Mouse (Mus musculus): ENCODE data around the gene Fgfr2.
A peak's percentile ranks its signal among the peaks of the same experiment; 100 is the strongest.

Gene Fgfr2

DNA sequence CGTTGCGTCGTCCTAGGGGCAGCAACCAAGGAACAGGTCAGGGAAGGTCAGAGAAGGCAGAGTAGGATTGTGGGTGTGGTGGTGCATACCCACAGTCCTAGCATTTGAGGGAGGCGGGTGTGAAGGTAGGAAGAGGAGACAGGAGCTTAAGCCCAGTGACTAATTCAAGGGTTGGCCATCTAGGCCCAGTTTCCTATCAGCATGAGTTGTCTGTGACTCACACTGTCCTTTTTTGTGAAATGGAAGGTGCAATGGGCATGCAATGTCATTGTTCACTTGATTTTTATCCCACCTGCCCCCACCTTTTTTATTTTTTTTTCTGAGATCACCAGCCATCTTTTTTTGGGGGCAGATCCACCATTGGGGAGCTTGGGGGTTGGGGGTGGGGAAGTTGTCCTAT is 2157.8 kb downstream of the Fgfr2 start:
- DNase-seq (ENCODE audit: low read depth, low spot score) = no peak

DNA sequence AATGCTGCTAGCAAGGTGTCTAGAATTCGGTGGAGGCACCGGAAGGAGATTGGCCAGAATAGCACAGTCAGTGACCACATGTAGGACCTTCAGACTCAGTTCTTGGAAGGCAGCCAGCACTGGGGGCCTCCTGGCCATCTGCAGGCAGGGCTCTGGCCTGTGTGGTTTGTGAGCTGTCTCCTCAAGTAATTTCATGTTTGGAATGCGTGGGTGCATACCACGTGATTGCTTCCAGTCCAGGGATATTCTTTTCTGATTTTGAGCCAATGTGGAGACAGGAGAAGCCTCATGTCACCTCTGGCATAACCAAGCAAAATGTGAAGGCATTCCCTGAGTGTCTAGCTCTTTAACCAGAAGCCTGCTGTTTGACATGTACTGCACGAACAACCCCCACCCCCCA is 2158.5 kb downstream of the Fgfr2 start:
- DNase-seq (ENCODE audit: low read depth, low spot score) = peak; percentile 71

DNA sequence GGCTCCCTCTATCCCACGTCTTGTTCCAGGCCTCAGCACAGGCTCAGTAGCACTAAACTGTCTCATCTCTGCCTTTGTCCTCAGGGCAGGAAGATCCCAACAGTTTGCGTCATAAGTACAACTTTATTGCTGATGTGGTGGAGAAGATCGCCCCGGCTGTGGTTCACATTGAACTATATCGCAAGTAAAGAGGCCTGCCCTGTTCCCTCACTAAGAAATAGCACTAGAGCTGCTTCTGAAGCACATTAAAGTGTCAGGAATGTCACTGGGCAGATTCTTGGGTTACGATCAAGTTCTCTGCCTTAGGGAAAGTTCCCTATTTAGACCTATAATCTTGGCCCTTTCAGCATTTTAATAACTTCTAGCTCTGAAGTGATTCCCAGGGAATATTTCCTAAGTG is 2161.7 kb downstream of the Fgfr2 start:
- no peak for DNase-seq (ENCODE audit: low read depth, low spot score)

DNA sequence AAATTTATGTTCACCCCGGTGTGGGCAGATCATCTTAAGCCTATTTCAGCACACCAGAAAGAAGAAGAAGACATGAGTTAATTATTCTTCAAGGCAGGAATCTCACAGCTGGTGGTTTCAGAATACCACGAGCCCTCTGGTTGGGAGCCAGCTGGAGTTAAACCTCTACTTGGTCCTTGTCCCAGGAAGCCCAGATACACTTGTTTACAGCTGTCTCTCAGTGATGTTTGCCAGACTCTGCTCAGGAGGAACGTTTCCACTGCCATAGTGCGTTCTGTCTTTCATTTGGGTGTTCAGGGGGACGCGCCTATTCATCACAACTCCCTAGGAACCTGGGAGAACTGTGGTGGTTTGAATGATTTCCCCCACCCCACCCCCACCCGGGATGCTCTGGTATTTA is 2163.3 kb downstream of the Fgfr2 start:
- DNase-seq (ENCODE audit: low read depth, low spot score) = peak; percentile 84

DNA sequence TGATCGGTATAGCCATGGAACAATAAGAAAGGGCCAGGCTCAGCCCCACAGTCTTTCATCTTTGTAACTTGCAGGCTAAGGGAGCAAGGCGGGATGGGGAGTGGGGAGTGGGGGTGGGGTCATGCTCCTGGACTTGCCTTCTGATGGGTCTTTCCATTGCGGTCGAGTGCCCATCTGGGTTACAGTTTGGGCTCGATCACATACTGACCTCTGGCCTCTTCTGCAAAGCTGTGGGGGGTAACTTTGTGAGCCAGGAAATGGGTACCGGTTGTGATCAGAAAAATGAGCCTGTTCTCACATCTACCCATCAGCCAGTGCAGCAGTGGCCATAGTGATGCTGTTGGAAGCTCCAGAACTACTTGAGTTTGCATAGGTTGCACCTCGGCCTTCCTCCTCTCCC is 2164.6 kb downstream of the Fgfr2 start:
- DNase-seq (ENCODE audit: low read depth, low spot score) = no peak

DNA sequence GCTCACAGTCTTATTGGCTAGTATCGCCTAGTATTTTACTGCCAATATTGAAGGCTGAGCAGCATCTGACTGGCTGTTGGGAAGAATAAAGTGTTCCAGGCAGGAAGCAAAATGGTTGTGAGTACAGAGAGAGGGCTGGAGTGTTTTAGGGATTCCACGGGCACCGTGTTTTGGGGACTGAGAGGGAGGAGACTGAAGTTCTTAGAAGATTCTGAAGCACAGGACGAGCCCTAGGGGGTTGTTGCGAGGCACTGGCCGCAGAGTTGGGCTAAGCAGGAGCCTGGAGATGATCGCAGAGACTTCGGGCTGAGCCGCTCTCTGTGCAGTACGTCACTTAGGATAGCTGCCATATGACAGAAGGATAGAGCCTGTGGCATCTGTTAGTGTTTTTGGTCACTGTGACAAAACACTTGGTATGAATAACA is 2169.0 kb downstream of the Fgfr2 start:
- DNase-seq (ENCODE audit: low read depth, low spot score) = no peak

DNA sequence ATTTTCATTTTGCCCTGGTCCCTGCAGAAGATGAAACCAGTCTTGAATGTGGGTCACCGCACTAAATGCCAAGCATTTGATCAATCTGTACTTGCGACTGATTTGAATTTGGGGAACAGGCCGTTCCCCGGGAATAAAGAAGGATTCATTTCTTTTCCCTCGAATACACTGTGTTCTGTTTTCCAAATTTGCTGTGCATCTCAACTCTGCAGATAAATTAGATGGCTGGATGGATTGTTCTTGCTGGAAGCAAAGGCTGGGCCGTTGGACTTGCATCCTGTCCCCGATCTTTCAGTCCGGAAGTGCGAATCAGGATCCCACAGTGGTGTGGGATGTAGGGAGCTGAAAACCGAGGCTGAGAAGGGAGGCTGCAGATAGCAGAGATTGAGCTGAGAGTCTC is 2169.8 kb downstream of the Fgfr2 start:
- no peak for DNase-seq (ENCODE audit: low read depth, low spot score)

DNA sequence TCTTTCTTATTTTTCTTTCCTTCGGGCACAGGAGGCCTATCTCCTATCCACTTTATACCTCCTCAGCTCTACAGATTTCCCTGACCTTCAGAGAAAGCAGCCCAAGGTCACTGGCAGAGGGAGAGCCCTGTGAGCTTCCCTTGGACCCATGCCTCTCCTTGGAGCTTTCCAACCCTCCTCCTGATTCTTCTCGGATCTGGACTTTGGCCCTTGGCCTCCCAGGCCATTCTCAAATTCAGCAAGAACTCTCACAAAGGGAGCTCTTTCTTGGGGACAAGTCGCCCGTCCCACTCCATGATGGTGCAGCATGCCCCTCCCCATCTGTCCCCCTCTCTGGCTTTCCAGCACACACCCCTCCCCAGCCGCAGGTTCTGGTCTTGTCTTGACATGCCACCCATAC is 2172.1 kb downstream of the Fgfr2 start:
- DNase-seq (ENCODE audit: low read depth, low spot score) = no peak

DNA sequence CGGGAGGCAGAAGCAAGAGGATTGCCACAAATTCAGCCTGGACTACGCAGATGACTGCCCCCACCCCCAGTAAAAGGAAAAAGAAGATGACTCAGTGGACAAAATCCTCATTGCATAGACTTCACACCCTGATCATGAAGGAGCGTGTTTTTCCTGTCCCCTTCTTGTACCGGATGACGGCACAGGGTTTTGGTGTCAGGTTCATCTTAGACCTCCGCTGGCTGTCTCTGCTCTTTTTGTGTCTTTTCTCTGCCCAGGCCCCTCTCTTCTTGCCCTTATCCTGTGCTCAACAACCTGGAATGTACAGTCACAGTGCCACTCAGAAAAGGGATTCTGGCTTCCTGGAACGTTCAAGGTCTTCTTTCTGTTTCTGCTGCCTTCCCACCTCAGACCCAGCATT is 2172.7 kb downstream of the Fgfr2 start:
- DNase-seq (ENCODE audit: low read depth, low spot score) = no peak

DNA sequence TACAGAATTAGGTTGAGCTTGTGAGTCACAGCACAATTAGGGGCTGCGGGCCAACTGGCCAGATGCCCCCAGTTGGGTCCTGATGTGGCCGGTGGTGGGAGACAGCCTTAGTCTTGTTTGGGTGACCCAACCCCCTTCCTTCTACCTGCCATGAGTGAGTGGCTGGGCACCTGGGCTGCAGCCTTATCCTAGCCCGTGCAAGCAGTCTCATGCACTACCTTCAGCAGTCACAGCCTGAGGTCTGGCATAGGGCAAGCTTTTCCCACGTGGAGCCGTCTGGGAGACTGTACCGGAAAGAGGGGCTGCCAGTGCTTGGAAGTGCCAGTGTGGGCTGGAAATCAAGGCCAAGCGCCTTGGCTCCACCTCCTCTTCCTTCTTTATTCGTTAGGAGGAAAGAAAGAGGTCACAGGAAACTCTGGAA is 2173.8 kb downstream of the Fgfr2 start:
- DNase-seq (ENCODE audit: low read depth, low spot score) = no peak

DNA sequence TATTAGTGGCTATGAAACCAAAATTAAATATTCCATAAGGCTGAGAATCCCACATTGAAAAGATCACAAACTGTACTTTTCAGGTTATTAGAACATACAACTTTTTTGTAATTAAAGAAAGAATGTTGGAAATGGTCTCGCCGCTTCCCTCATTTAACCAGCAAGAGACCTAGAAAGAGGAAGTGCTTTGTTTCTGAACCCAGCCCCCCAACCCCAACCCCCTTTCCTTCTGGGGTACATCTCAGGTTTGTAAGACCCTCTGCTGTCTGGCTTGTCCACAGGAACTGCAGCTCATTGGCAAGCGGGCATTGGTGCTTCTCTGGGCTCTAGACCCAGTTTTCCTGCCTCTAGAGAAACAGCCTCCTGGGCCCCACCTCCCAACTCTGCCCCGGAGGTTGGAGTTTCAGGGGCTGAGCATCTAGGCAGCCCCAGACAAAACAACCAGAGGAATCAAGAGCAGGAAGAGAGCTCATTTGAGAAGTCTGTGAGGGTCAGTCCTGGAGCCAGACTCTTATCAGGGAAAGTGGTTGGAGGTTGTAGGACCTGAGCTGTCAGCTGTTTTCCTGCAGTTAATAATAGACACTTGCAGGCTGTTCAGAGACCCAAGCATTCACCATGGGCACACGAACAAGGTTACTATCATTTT is 2174.5 kb downstream of the Fgfr2 start:
- no peak for DNase-seq (ENCODE audit: low read depth, low spot score)

DNA sequence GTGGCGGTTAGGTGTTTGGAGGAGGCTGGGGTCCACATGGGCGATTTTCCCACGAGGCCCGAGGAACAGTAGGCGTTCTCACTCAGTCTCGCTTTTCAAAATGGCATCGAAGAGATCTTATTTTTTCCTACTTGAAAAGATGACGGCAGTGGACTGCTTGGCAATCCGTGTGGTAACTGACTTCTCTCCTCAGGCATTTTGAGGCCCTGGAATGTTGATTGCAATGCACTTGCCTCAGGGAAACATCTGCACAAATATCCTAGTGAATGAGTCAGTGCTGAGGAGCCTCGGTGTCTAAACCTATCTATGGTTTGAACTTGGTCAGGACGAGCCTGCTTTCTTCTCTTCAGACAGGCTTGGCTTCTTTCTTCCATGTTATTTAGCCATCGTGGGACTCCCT is 2176.8 kb downstream of the Fgfr2 start:
- DNase-seq (ENCODE audit: low read depth, low spot score) = no peak

DNA sequence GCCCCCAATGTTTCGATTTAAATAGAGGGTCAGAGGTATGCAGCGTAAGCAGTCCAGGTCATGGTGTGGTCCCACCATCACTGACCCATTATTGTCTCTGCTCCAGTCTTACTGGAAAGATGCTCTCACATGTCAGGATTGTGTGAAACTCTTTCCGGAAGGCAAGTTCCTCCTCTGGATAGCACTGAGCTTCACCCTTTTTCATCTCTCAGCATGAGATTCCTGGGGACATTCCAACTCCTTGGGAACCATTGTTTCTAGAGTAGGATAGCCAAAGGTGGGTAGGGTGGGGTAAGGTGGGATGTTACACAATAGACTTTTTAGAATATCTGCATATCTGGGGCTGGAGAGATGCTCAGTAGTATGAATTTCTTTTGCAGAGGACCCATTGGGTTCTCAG is 2177.4 kb downstream of the Fgfr2 start:
- DNase-seq (ENCODE audit: low read depth, low spot score) = no peak

DNA sequence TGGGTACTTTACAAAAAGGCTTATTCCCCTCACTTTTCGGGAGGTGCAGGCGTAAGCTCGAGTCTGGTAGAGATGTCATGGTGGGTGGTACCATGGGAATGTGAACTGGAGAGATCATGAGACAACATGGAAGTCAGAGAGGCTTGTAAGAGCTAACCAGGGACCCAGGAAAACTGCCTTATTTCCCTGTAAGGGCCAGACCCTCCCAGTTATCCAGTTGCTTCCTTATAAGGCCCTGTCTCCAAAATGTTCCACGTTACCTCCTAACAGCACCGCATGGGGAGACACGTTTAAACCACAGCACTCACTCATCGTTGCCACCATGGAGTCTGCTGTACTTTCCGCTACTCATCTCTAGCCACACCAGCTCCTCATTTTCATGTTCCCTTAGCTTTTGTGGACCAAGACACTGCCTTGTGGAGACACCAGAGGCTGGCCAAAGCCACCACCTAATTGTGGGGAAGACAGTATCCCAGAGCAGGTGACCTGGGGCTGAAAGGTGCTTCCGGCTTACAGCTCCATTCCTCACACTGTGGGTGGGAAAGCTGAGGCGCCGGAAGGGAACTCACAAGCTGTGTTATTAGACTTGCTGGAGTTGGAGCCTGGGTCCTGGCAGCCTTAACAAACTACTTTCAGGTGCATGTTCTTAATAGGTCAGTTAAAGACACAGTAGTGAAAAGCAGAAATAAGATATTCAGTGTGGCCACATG is 2178.2 kb downstream of the Fgfr2 start:
- no peak for DNase-seq (ENCODE audit: low read depth, low spot score)

DNA sequence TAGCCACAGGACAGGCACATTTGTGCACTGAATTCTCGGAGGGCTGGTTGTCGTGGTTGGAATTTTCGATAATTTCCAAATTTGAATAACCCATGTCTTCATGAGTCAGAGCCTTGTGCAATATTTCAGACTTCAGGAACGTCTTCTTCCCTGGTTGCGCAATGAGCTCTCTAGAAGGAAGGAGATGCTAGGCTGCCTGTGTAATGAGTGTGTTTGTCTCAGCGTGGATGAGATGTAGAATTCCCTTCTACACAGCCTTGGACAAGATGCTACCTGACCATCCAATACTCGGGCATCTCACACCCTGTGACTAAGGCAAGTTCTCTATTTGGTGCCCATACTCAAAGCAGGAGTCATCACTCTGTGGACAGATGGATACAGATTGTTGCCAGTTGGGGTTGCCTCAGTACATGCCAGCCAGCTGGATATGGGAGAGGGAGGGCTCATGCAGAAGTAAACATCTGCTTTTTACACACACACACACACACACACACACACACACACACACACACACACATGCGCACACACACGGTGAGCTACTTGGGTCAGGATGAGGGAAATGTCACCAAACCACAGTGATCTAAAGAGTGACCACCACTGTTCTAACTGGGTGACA is 2179.8 kb downstream of the Fgfr2 start:
- peak; percentile 68 for DNase-seq (ENCODE audit: low read depth, low spot score)

DNA sequence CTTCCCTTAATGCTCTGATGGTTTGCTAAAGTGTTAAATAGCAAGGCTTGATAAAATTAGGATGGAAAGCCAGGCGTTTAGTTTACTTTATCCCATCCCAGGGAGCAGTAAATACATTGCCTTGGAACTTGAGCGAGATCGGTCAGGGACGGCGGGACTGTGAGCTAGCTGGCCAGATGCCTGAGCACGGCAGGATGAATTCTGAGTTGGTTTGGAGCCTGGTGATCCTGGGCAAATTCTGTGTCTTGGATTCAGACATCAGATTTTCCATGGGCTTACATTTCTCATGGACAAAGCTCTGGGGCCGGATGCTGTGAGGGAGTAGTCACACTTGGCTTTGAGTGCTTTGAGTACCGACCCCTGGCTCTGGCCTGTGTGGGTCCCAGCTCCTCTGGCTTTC is 2182.4 kb downstream of the Fgfr2 start:
- DNase-seq (ENCODE audit: low read depth, low spot score) = no peak

DNA sequence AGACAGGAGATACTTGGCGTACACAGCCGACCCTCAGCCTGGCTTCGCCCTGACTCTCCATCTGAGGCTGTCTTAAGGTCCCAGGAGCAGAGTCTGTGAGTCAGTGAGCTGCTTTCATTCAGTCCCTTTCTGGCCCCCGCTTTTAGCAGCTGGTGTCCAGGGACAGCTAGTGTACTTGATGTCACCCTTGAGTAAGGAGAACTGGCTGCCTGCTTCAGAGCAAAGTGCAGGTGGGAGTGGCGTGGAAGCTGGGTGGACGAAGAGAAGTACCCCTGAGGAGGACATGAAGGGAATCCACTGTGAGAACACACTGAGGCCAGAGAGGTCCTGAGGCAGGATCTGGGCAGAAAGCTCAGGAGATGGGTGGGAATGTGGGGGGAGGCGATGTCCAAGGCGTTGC is 2184.3 kb downstream of the Fgfr2 start:
- no peak for DNase-seq (ENCODE audit: low read depth, low spot score)

DNA sequence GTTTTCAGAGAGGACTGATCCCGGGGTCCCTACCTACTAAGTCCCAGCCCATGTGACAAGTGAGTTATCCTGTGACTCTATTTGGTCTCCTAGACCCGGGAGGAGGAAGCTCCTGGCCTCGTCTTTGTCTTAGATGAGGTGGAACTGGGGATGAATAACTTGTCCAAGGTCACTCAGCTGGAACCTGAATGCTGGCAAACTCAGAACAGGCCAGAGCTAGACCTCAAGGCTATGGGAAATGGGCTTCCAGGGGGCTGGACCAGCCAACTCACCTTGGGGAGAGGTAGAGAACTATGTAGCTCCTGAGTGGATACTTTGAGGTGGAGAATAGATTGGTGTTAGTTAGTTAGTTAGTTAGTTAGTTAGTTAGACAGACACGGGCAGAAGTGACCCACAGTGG is 2185.1 kb downstream of the Fgfr2 start:
- DNase-seq (ENCODE audit: low read depth, low spot score) = no peak

DNA sequence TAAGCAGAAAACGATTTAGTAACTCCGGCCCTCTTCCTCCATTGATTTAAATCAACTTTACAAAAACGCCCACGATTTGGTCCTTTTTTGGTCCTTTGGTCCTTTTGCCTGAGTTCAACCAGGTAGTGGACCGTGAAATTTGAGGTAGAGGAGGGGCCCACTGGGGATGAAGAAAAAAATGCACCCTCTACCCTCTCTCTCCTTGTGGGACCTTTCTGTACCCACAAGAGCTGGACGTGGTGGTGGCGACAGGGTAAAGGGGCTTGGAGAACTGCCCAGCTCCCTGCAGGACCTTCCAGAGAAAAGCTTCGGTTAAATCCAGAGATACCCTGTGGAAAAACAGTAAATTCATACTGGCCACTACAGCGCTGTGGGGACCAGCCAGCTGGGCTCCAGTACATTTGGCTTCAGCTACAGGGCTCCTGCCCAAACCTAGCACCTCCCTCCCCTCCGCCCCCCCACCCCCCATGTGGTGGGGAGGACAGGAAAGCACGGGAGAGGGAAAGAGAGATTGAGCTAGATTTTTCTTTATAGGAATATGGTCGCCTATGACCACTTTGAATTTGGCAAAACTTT is 2185.8 kb downstream of the Fgfr2 start:
- no peak for DNase-seq (ENCODE audit: low read depth, low spot score)

DNA sequence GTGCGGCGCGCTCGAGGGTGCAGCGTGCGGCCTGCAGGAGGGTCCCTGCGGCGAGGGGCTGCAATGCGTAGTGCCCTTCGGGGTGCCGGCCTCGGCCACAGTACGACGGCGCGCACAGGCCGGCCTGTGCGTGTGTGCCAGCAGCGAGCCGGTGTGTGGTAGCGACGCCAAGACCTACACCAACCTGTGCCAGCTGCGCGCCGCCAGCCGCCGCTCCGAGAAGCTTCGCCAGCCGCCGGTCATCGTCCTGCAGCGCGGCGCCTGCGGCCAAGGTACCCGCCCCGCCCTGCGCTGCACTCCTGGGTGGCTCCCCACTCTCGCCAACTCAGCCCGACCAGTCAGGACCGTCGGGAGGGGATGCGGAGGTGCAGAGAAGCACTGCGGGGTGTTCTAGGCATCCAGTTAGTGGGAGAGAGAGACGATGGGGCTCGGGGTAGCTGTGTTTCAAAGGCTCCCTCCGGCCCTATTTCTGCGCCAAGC is 2186.6 kb downstream of the Fgfr2 start:
- DNase-seq (ENCODE audit: low read depth, low spot score) = no peak

DNA sequence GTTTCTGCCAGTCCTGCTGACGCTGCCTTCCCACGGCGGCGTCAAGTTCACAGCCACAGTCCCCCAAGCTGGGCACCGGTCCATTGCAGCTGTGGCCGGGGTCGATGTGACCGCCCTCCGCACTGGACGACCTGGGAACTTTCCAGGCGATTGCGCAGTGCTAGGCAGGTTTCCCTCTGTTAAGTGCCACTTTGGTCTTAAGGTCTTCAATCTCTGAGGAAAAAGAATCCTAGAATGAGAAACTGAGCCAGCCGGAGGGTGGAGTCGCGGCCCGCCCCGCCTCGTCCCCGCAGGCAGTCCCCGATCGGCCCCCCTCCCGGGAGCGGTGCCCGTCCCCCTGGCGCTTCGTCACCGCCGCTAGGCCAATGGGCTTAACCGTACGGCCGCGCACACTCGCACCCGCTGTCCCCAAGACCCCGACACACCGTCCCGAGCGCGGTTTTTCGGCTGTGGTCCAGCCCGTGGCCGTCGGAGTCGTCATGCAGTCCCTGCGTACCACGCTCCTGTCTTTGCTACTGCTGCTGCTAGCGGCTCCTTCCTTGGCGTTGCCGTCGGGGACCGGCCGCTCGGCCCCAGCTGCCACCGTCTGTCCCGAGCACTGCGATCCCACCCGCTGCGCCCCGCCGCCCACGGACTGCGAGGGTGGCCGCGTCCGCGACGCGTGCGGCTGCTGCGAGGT is 2187.2 kb downstream of the Fgfr2 start, which contains the start of gene Htra1:
Gene Htra1 (plus strand): TSS at position 319 of the 679 bp plus-strand sequence.
- DNase-seq (ENCODE audit: low read depth, low spot score) = peak; percentile 66

DNA sequence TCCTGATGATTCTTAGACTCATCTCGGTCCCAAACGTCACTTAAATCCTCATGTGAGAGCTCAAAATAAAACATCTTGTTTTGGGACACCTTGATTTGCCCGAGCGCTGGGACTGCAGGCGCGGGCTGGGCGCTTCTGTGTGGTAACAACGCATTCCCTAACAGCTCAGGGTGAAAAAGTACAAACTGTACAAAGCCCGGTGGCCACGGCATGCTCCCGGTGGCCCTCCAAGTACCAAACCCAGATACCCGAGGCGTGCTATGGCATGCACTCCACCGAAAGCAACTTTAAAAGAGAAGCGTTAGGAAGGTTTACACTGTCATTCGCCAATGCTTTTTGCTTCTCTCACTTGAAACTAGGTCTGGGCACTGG is 2187.7 kb downstream of the Fgfr2 start:
- DNase-seq (ENCODE audit: low read depth, low spot score) = no peak
